Mouse (Mus musculus) forebrain, embryonic 16.5 days (tissue): ENCODE results near the gene Frmpd2. TPM values are rescaled to one million over a fixed set of nuclear protein-coding genes. Genes with fewer than 3 reads are reported as not detected.
A peak's percentile ranks its signal among the peaks of the same experiment; 100 is the strongest.

Source experiments
- ATAC-seq: fragments of 200-750 bp; cut with Nextera tagmentation; 2 replicates; pipeline ENCODE4 v1.8.0; 2017; ENCODE audit warnings: mild to moderate bottlenecking, moderate library complexity
- H3K27ac ChIP-seq: fragments of 300-500 bp; sonication (generic); 2 replicates; pipeline ENCODE4 v1.5.1; 2014; ENCODE audit warnings: low read length, control low read depth
- H3K27me3 ChIP-seq: fragments of 300-500 bp; sonication (generic); replicated peaks from 2 replicates; pipeline ENCODE4 v1.6.1; 2014; ENCODE audit warnings: low read length; ENCODE audit not compliant: control insufficient read depth, insufficient read depth
- H3K36me3 ChIP-seq: fragments of 300-500 bp; sonication (generic); 2 replicates; pipeline ENCODE4 v1.6.1; 2014; ENCODE audit not compliant: control insufficient read depth, insufficient read depth
- H3K4me1 ChIP-seq: fragments of 300-500 bp; sonication (generic); replicated peaks from 2 replicates; pipeline ENCODE4 v1.6.1; 2014; ENCODE audit warnings: low read length; ENCODE audit not compliant: control insufficient read depth, insufficient read depth
- H3K4me2 ChIP-seq: fragments of 300-500 bp; sonication (generic); 2 replicates; pipeline ENCODE4 v1.6.1; 2014; ENCODE audit warnings: mild to moderate bottlenecking, low read length, control low read depth
- H3K4me3 ChIP-seq: fragments of 300-500 bp; sonication (generic); replicated peaks from 2 replicates; pipeline ENCODE4 v1.5.1; 2014; ENCODE audit warnings: mild to moderate bottlenecking, low read length, control low read depth
- H3K9ac ChIP-seq: fragments of 300-500 bp; sonication (generic); replicated peaks from 2 replicates; pipeline ENCODE4 v1.6.1; 2014; ENCODE audit warnings: low read depth, low read length, control low read depth
- H3K9me3 ChIP-seq: fragments of 300-500 bp; sonication (generic); 2 replicates; pipeline ENCODE4 v1.6.1; 2016; ENCODE audit warnings: low read length; ENCODE audit not compliant: control insufficient read depth
- WGBS: fragments of 180-500 bp; shearing (Covaris S2); extraction: QIAGEN DNeasy Blood & Tissue Kit; methylation state at CpG from one replicate; pipeline ENCODE4 v1.1.7; 2014; 5-methylcytosine and 5-hydroxymethylcytosine counted together
- polyA plus RNA-seq: library from polyadenylated mRNA; unstranded; fragments of >200 nt; fragmentation: Nextera tagmentation; extraction: Ambion mirVana; gene quantifications from 2 replicates; pipeline ENCODE4 v1.2.1, GENCODE M21; 2015

The Frmpd2 gene
- polyA plus RNA-seq, 1 experiment from 2014 or later: not detected

DNA sequence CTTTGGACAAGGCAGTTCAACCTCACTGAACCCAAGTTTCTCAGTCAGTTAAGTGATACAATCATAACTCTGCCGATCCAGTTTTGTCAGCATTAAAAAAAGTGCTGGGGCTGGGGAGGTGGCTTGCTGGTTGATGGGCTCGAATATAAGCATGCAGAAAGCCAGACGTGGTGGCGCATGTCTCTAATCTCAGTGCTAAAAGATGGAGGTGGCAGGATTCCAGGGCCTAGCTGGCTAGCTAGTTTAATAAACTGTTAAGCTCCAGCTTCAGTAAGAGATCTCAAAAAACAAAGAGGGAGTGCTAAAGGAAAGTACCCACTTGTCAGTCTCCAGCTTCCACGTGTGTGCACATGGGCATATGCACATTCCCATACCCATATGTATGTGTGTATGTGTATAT is 25.9 kb downstream of the Frmpd2 start:
- Histone ChIP-seq H3K27me3 (no peaks in the 10 kb centered on the region), H3K9me3 (no peaks in the 10 kb centered on the region), H3K4me1 (peaks cover 6% of the 10 kb centered on the region; the same call in 1 of the 2 replicates), H3K4me3 (no peak overlapping the region), H3K4me2 (no peak overlapping the region), H3K36me3 (no peaks in the 10 kb centered on the region), H3K9ac (no peak overlapping the region), H3K27ac (no peak overlapping the region)
- 62% methylated on average over 5 of the region's 5 CpGs for WGBS
- no peak for ATAC-seq

DNA sequence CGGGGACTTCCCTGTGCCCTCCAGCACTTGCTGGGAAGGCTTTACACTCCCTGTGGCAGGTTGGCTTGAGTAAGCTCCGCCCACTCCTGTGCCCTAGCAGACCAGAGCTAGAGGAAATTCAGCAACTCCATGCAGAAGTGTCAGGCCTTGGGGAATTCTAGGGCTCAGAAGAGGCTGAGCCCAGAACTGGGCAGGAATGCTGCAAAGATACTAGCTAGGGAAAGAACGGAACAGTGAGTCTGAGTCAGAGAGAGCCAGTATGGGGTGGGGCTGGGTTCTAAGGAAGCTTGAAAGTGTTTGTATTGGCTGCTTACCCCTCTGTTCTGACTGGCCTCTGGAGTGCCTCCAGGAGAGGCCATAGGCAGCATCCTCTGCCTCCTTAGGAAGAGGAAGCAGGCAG is 27.4 kb downstream of the Frmpd2 start:
- 73% methylated on average over 3 of the region's 3 CpGs for WGBS
- no peaks in the 10 kb centered on the region for H3K36me3 ChIP-seq

DNA sequence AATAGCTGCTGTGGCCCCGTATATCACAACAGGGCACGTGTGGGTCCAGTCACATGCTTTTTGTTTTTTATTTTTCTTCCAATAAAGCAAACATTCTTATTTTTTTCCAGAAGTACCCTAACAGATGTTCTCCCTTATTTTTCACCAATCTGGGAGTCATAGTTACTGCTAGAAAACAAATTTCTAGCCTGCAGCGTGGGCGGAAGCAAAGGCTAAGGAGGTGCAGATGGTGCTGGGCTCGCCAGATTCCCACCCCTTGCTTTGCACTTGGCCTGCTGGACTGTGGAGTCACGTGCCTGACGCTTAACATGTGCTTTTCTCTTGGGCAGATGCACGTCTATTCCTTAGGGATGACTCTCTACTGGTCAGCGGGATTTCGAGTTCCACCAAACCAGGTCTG is 29.1 kb downstream of the Frmpd2 start:
- H3K4me1 ChIP-seq: peaks cover 6% of the 10 kb centered on the region; the same call in 1 of the 2 replicates
- H3K9ac ChIP-seq: no peak overlapping the region
- no peak overlapping the region for H3K4me2 ChIP-seq
- ATAC-seq: no peak
- no peaks in the 10 kb centered on the region for H3K36me3 ChIP-seq
- no peaks in the 10 kb centered on the region for H3K27me3 ChIP-seq
- H3K4me3 ChIP-seq: no peak overlapping the region
- no peak overlapping the region for H3K27ac ChIP-seq
- WGBS: 73% methylated on average over 10 of the region's 10 CpGs
- no peaks in the 10 kb centered on the region for H3K9me3 ChIP-seq

More for the DNA sequence above, 27.4 kb downstream of the Frmpd2 start:
- Histone ChIP-seq H3K4me3 (no peak overlapping the region), H3K4me1 (peaks cover 6% of the 10 kb centered on the region; the same call in 1 of the 2 replicates), H3K4me2 (no peak overlapping the region), H3K9me3 (no peaks in the 10 kb centered on the region), H3K9ac (no peak overlapping the region), H3K27ac (no peak overlapping the region), H3K27me3 (no peaks in the 10 kb centered on the region)
- no peak for ATAC-seq

DNA sequence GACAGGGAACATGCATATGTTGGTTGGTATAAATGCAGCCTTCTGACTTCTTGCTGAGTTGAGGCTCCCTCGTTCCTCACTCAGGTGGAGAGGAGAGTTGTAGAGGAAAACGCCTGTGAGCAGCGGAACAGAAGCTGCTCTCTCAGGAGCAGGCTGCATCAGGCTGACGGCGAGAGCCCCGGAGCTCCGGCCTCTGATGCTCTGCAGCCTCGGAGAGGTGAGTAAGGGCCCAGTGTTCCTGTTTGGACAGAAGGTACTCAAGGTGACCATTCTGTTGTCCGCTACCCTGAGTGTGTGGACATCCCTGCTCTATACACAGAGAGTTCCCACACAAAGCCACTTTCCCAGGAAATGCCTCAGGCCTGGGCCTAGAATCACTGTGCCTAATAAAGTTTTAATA is 31.8 kb downstream of the Frmpd2 start:
- Histone ChIP-seq H3K27ac (no peak overlapping the region), H3K27me3 (no peaks in the 10 kb centered on the region), H3K4me2 (no peak overlapping the region), H3K9me3 (no peaks in the 10 kb centered on the region), H3K36me3 (no peaks in the 10 kb centered on the region), H3K4me1 (no peaks in the 10 kb centered on the region), H3K9ac (no peak overlapping the region), H3K4me3 (no peak overlapping the region)
- ATAC-seq: no peak
- WGBS: 84% methylated on average over 9 of the region's 9 CpGs

DNA sequence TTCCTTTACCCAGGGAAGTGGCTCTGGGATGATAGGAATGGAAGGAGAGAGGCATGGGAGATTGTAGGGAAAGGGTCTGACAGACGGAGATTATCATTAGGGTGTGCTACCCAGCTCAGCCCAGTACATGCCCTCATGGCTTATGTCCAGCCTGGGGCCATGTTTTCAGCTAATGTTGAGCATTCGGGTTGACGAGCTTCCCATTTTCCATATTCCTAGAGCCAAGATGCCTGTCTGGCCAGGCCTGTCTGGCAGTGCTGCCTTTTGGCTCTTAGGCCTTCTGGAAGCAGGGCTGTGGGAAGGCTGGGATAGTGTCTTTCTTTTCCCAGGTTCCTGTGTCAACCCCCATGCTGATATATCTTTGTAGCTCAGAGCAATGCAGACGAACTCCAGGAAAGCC is 35.2 kb downstream of the Frmpd2 start:
- Histone ChIP-seq H3K4me1 (no peaks in the 10 kb centered on the region), H3K27ac (no peak overlapping the region), H3K9me3 (no peaks in the 10 kb centered on the region), H3K36me3 (no peaks in the 10 kb centered on the region), H3K4me3 (no peak overlapping the region), H3K27me3 (no peaks in the 10 kb centered on the region), H3K4me2 (no peak overlapping the region), H3K9ac (no peak overlapping the region)
- no peak for ATAC-seq
- WGBS: 62% methylated on average over 4 of the region's 4 CpGs

DNA sequence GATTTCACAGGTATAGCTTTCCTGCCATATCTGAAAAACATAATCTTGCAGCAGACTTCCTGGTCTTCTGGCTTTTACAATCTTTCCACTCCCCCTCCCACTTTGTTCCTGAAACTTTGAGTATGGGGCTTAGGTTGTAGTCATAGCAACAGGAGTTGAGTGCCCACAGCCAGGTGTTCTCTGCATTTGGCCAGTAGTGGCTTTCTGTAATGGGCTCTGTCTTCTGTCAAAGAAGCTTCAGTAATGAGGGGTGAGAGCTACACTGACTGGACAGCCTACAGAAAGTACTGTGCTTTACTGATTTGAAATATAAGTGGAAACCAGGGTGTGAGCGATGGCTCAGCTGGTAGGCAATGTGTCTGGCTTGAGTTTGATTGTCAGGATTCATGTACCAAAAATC is 37.2 kb downstream of the Frmpd2 start:
- Histone ChIP-seq H3K27me3 (no peaks in the 10 kb centered on the region), H3K9ac (no peak overlapping the region), H3K36me3 (no peaks in the 10 kb centered on the region), H3K4me3 (no peak overlapping the region), H3K27ac (no peak overlapping the region), H3K9me3 (no peaks in the 10 kb centered on the region), H3K4me2 (no peak overlapping the region), H3K4me1 (peaks cover 3% of the 10 kb centered on the region)
- no peak for ATAC-seq
- WGBS: 86% methylated on average over 1 of the region's 1 CpGs

DNA sequence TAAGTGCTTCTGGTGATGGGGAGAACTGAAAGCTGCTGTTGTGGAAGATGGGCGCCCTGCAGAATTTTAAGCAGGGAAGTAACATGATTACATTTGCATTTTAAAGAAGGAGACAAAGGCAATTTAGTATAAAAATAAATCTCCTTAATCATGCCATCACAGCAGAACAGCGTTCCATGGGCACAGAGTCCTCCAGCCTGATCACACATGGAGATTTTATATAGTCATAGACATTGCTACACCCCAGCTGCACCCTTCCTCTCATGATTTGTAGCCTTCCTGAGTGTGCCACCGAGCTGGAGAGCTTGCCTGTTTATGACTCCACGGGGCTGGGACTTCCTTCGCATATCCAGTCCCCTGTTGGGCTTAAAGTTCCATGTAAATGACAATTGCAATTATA is 42.4 kb downstream of the Frmpd2 start:
- Histone ChIP-seq H3K9me3 (no peaks in the 10 kb centered on the region), H3K27ac (peak overlapping the region; percentile 72), H3K4me3 (no peak overlapping the region), H3K9ac (no peak overlapping the region), H3K27me3 (no peaks in the 10 kb centered on the region), H3K4me1 (peaks cover 13% of the 10 kb centered on the region), H3K4me2 (no peak overlapping the region), H3K36me3 (no peaks in the 10 kb centered on the region)
- WGBS: 38% methylated on average over 5 of the region's 5 CpGs
- peak; percentile 87 for ATAC-seq

DNA sequence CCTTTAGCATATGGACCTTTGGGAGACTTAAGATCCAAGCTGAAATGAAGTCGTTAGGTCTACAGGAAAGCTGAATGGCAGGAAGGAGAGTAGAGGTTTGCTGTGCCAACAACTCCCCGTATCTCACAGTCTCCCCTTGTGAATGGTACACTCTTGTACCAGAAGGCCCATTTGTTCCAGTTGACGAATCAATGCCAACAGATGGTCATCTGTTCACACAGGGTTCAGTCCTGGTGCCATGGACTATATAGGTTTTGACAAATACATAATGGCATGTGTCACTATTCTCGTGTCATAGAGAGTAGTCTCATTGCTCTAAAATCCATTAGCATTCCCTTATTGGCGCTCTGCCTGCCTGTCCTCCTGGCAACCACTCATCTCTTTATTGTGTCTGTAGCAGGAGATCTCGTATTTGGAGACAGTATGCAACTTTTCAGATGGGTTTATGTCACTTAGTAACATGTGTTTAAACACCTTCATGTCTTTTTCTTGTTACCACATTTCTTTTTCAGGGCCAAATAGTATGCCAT is 43.3 kb downstream of the Frmpd2 start:
- peak; percentile 72 for ATAC-seq
- H3K4me3 ChIP-seq: no peak overlapping the region
- H3K36me3 ChIP-seq: no peaks in the 10 kb centered on the region
- H3K9me3 ChIP-seq: no peaks in the 10 kb centered on the region
- no peak overlapping the region for H3K4me2 ChIP-seq
- WGBS: 39% methylated on average over 6 of the region's 6 CpGs
- H3K9ac ChIP-seq: no peak overlapping the region
- no peaks in the 10 kb centered on the region for H3K27me3 ChIP-seq
- H3K4me1 ChIP-seq: peaks cover 13% of the 10 kb centered on the region
- peak overlapping the region; percentile 72 for H3K27ac ChIP-seq

DNA sequence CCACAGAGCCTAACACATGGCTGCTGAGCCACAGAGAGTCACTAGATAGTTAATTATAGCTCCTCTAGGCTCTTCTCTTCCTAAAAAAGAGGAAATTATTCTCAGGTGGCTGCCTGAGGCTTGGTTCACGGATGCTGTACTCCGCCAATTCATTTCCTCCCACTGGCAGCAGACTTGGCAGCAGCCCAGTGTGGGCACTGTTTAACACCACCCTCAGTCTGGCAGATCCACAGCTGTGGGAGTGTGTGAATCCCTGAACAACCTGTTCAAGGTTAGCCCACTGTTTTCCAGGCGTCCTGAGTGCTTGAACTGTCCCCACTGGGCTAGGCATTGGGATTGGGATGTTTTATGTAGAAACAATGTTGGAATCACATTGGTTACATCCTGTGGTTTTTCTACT is 50.0 kb downstream of the Frmpd2 start:
- no peaks in the 10 kb centered on the region for H3K9me3 ChIP-seq
- WGBS: 21% methylated on average over 3 of the region's 3 CpGs
- H3K36me3 ChIP-seq: no peaks in the 10 kb centered on the region
- peaks cover 20% of the 10 kb centered on the region for H3K4me1 ChIP-seq
- no peak overlapping the region for H3K9ac ChIP-seq
- H3K27me3 ChIP-seq: no peaks in the 10 kb centered on the region
- ATAC-seq: peak; percentile 16; the same call in 1 of the 2 replicates
- H3K27ac ChIP-seq: peak overlapping the region; percentile 44
- H3K4me3 ChIP-seq: no peak overlapping the region
- no peak overlapping the region for H3K4me2 ChIP-seq
